Mouse (Mus musculus): ENCODE results near the gene Slc4a5. TPM values are rescaled to one million over a fixed set of nuclear protein-coding genes. Genes with fewer than 3 reads are reported as not detected.
"Not testable (repeated sequence)": the region's sequence is repeated elsewhere in the genome, so short reads cannot be mapped to it uniquely, and the experiment has no call there.

The Slc4a5 gene
- total RNA-seq, 1 experiment = 104 TPM

DNA sequence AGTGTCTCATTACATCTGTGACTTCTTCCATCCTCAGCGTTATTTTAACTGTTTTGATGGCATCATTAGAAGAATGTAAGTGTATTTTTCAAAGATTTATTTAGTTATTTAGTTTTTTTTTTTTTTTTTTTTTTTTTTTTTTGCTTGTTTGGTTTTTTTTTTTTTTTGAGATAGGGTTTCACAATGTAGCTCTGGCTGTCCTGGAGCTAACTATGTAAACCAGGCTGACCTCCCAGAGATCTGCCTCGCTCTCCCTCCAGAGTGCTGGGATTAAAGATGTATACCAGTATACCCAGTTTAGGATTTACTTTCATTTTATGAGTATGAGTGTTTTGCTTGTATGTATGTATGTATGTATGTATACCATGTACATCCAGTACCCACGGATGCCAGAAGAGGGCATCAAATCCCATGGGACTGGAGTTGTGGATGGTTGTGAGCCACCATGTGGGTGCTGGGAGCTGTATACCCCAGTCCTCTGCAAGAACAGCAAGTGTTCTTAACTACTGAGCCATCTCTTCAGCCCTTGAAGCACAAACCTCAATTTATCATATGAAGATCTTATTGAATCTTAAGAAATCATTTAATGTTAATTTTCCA is 108.1 kb downstream of the Slc4a5 start:
- in situ Hi-C loops (cut with MboI; ENCODE audit: low sequenced_read_pairs in 2 of 2, unreplicated experiment in 2 of 2) = no loop called here

DNA sequence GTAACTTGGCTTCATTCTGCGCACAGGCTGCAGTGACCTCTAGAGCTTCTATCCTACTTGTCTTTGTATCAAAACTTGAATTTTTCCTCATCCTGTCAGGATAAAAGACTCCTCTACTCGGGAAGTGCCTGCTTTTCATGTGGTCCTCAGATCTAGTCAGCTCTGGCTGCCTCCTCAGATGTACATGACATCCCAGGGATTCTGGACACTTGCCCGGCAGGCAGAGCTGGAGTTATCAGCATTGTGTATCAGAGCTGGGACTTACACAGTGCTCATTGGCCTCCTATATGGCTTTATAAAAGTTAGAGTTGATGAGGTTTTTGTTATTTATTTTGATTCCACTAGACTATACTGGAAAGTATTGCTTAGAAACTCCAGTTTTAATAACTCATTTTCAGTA is 121.8 kb downstream of the Slc4a5 start:
- DNase-seq (ENCODE audit: low read depth, low spot score) = no peak
- Histone ChIP-seq H3K4me3 (ENCODE audit: insufficient read depth in 1 of 2, low read depth in 1 of 2, low read length in 2 of 2, poor library complexity in 1 of 2, severe bottlenecking in 1 of 2) (no peak overlapping the region), H3K9ac (ENCODE audit: insufficient read depth, low read depth, low read length, poor library complexity, severe bottlenecking) (no peak overlapping the region), H3K4me1 (ENCODE audit: control insufficient read depth in 2 of 2, insufficient read depth in 2 of 2, low read length in 2 of 2, poor library complexity in 1 of 2) (no peaks in the 10 kb centered on the region), H3K36me3 (ENCODE audit: control insufficient read depth, insufficient read depth, low read length, poor library complexity, severe bottlenecking) (peaks cover 2% of the 10 kb centered on the region), H3K9me3 (ENCODE audit: control insufficient read depth, insufficient read depth, low read depth, low read length) (no peaks in the 10 kb centered on the region), H3K27ac (ENCODE audit: insufficient read depth, low read depth, low read length, poor library complexity, severe bottlenecking) (no peak overlapping the region)
- in situ Hi-C loops (cut with MboI; ENCODE audit: low sequenced_read_pairs in 2 of 2, unreplicated experiment in 2 of 2) = no loop called here
- TF ChIP-seq CHD2 (IDR thresholded peaks at IDR 0.05; ENCODE audit: low read depth, low read length) = no peak
- no peak for TF ChIP-seq MAFK (IDR thresholded peaks at IDR 0.05; ENCODE audit: insufficient read depth, low read depth, low read length)
- TF ChIP-seq HCFC1 (IDR thresholded peaks at IDR 0.05; ENCODE audit: borderline replicate concordance, insufficient read depth, low read length) = no peak
- TF ChIP-seq ZC3H11A (IDR thresholded peaks at IDR 0.05; ENCODE audit: borderline replicate concordance, low read depth, low read length) = no peak
- TF ChIP-seq ZNF384 (IDR thresholded peaks at IDR 0.05; ENCODE audit: low read depth, low read length) = no peak

More for the DNA sequence above, 108.1 kb downstream of the Slc4a5 start:
- no peak overlapping the region for H3K4me3 ChIP-seq (ENCODE audit: insufficient read depth in 1 of 2, low read depth in 1 of 2, low read length in 2 of 2, poor library complexity in 1 of 2, severe bottlenecking in 1 of 2)
- 0 out of 2 replicates have a peak, but pooled peaks cover 2% of the 10 kb centered on the region for H3K36me3 ChIP-seq (ENCODE audit: control insufficient read depth, insufficient read depth, low read length, poor library complexity, severe bottlenecking)
- H3K27ac ChIP-seq (ENCODE audit: insufficient read depth, low read depth, low read length, poor library complexity, severe bottlenecking) = no peak overlapping the region
- TF ChIP-seq ZNF384 (IDR thresholded peaks at IDR 0.05; ENCODE audit: low read depth, low read length) (peak; percentile 80), CHD2 (IDR thresholded peaks at IDR 0.05; ENCODE audit: low read depth, low read length) (no peak)
- no peak for DNase-seq (ENCODE audit: low read depth, low spot score)
- H3K4me1 ChIP-seq (ENCODE audit: control insufficient read depth in 2 of 2, insufficient read depth in 2 of 2, low read length in 2 of 2, poor library complexity in 1 of 2) = peaks cover 0 to 7% of the 10 kb centered on the region in 2 experiments; a peak in 2 of 4 replicates
- no peak overlapping the region for H3K9ac ChIP-seq (ENCODE audit: insufficient read depth, low read depth, low read length, poor library complexity, severe bottlenecking)
- H3K9me3 ChIP-seq (ENCODE audit: control insufficient read depth, insufficient read depth, low read depth, low read length) = no peaks in the 10 kb centered on the region

DNA sequence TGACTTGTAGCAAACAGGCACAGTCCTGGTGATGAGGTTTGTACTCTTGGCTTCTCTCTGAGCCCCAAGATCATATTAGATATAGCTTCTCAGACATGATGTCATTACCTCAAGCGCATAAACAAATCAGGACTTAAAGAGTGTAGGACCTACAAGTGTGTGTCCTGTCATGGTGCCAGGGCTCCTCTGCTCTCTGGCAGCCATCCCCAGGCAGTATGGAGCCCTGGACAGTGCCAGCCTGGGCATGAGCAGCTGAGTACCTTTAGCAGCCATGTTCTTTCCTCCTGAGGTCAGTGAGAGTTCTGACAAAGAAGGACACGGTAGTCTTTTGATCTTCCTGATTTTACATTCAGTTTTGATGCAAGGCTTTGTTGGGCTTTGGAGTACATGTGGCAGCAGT is 123.3 kb downstream of the Slc4a5 start:
- Histone ChIP-seq H3K4me3 (ENCODE audit: insufficient read depth in 1 of 2, low read depth in 1 of 2, low read length in 2 of 2, poor library complexity in 1 of 2, severe bottlenecking in 1 of 2) (no peak overlapping the region), H3K27ac (ENCODE audit: insufficient read depth, low read depth, low read length, poor library complexity, severe bottlenecking) (no peak overlapping the region), H3K36me3 (ENCODE audit: control insufficient read depth, insufficient read depth, low read length, poor library complexity, severe bottlenecking) (peaks cover 4% of the 10 kb centered on the region), H3K4me1 (ENCODE audit: control insufficient read depth in 2 of 2, insufficient read depth in 2 of 2, low read length in 2 of 2, poor library complexity in 1 of 2) (peaks cover 0 to 1% of the 10 kb centered on the region in 2 experiments; a peak in 1 of 4 replicates), H3K9me3 (ENCODE audit: control insufficient read depth, insufficient read depth, low read depth, low read length) (no peaks in the 10 kb centered on the region), H3K9ac (ENCODE audit: insufficient read depth, low read depth, low read length, poor library complexity, severe bottlenecking) (no peak overlapping the region)
- in situ Hi-C loops (cut with MboI; ENCODE audit: low sequenced_read_pairs in 2 of 2, unreplicated experiment in 2 of 2) = no loop called here
- DNase-seq (ENCODE audit: low read depth, low spot score) = no peak
- TF ChIP-seq HCFC1 (IDR thresholded peaks at IDR 0.05; ENCODE audit: borderline replicate concordance, insufficient read depth, low read length) (no peak), CHD2 (IDR thresholded peaks at IDR 0.05; ENCODE audit: low read depth, low read length) (no peak), ZC3H11A (IDR thresholded peaks at IDR 0.05; ENCODE audit: borderline replicate concordance, low read depth, low read length) (no peak), ZNF384 (IDR thresholded peaks at IDR 0.05; ENCODE audit: low read depth, low read length) (no peak), MAFK (IDR thresholded peaks at IDR 0.05; ENCODE audit: insufficient read depth, low read depth, low read length) (no peak)

DNA sequence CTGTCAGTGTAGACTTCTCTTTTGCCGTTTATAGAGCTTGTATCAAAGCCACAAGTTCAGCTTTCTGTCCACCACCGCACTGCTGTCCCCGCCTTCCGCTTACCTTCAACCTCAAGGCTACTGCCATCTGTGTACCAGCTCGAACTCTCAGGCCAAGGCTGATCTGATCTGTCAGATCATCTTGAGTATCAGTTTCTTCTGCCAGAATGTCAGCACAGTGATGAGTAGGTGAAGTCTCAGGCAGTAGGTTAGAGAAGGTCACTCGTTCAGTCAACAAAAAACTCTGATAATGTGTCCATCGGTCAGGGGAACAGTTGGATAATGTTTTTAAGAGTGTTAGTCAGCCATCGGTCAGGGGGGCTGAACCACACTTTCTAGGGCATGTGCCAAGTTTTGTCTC is 125.7 kb downstream of the Slc4a5 start:
- H3K4me1 ChIP-seq (ENCODE audit: control insufficient read depth in 2 of 2, insufficient read depth in 2 of 2, low read length in 2 of 2, poor library complexity in 1 of 2); in situ Hi-C loops (cut with MboI; ENCODE audit: low sequenced_read_pairs in 2 of 2, unreplicated experiment in 2 of 2); DNase-seq (ENCODE audit: low read depth, low spot score); H3K36me3 ChIP-seq (ENCODE audit: control insufficient read depth, insufficient read depth, low read length, poor library complexity, severe bottlenecking); H3K27ac ChIP-seq (ENCODE audit: insufficient read depth, low read depth, low read length, poor library complexity, severe bottlenecking); H3K9ac ChIP-seq (ENCODE audit: insufficient read depth, low read depth, low read length, poor library complexity, severe bottlenecking); H3K9me3 ChIP-seq (ENCODE audit: control insufficient read depth, insufficient read depth, low read depth, low read length); H3K4me3 ChIP-seq (ENCODE audit: insufficient read depth in 1 of 2, low read depth in 1 of 2, low read length in 2 of 2, poor library complexity in 1 of 2, severe bottlenecking in 1 of 2): not testable (repeated sequence)

DNA sequence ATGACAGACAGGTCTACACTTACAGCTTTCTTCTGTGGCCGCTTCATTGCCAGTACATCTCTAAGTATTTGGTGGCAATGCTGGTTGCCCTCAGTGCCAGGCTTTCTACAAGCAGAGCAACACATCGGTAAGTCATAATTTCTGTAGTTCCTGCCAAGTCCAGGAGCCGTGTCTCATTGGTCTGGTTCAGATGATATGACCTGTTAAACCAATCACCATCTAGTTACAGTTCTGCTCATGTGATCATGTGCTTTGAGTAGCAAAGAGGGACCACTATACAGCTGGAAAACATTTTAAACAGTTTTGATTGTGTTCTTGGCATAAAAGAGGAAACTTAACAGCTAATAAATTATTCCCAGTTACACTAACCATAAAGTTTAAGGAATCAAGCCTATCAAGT is 128.3 kb downstream of the Slc4a5 start:
- no peak for DNase-seq (ENCODE audit: low read depth, low spot score)
- Histone ChIP-seq H3K9ac (ENCODE audit: insufficient read depth, low read depth, low read length, poor library complexity, severe bottlenecking) (no peak overlapping the region), H3K9me3 (ENCODE audit: control insufficient read depth, insufficient read depth, low read depth, low read length) (no peaks in the 10 kb centered on the region), H3K4me3 (ENCODE audit: insufficient read depth in 1 of 2, low read depth in 1 of 2, low read length in 2 of 2, poor library complexity in 1 of 2, severe bottlenecking in 1 of 2) (no peak overlapping the region), H3K4me1 (ENCODE audit: control insufficient read depth in 2 of 2, insufficient read depth in 2 of 2, low read length in 2 of 2, poor library complexity in 1 of 2) (peaks cover 0 to 4% of the 10 kb centered on the region in 2 experiments; a peak in 1 of 4 replicates), H3K36me3 (ENCODE audit: control insufficient read depth, insufficient read depth, low read length, poor library complexity, severe bottlenecking) (peaks cover 3% of the 10 kb centered on the region; the same call in 1 of the 2 replicates), H3K27ac (ENCODE audit: insufficient read depth, low read depth, low read length, poor library complexity, severe bottlenecking) (no peak overlapping the region)
- TF ChIP-seq ZC3H11A (IDR thresholded peaks at IDR 0.05; ENCODE audit: borderline replicate concordance, low read depth, low read length) (no peak), ZNF384 (IDR thresholded peaks at IDR 0.05; ENCODE audit: low read depth, low read length) (no peak), CHD2 (IDR thresholded peaks at IDR 0.05; ENCODE audit: low read depth, low read length) (no peak), MAFK (IDR thresholded peaks at IDR 0.05; ENCODE audit: insufficient read depth, low read depth, low read length) (no peak), HCFC1 (IDR thresholded peaks at IDR 0.05; ENCODE audit: borderline replicate concordance, insufficient read depth, low read length) (no peak)
- in situ Hi-C loops (cut with MboI; ENCODE audit: low sequenced_read_pairs in 2 of 2, unreplicated experiment in 2 of 2) = no loop called here

Measured in ES-E14 (cell line).